Mouse (Mus musculus): ENCODE results near the gene Wfikkn1. TPM values are rescaled to one million over a fixed set of nuclear protein-coding genes. Genes with fewer than 3 reads are reported as not detected.

Wfikkn1 gene
- polyA plus RNA-seq, 1 experiment from 2014 or later: 0.47 TPM

- peaks cover 58% of the 10 kb centered on the region for H3K4me1 ChIP-seq (ENCODE audit: control insufficient read depth, insufficient read depth, low read length)
- ATAC-seq: no peak
Observed at GRCm38 (mm10) chr17:25833291-25833663, 47.4 kb downstream of the Wfikkn1 start, which contains the start of gene Stub1. Stub1 (minus strand) TSS chr17:25833404.

GRCm38 (mm10) chr17:25832436-25833290 lies 48.0 kb downstream of the Wfikkn1 start:
- Histone ChIP-seq H3K27ac (ENCODE audit: low read depth, low read length) (peak overlapping the region; percentile 82), H3K9ac (ENCODE audit: low read length) (peak overlapping the region; percentile 89), H3K4me2 (ENCODE audit: low read length) (peak overlapping the region; percentile 80), H3K4me3 (ENCODE audit: low read depth, low read length) (peak overlapping the region; percentile 86), H3K27me3 (replicated peaks; ENCODE audit: control insufficient read depth, insufficient read depth, low read length) (no peaks in the 10 kb centered on the region), H3K36me3 (ENCODE audit: control insufficient read depth, insufficient read depth, low read length) (peaks cover 42% of the 10 kb centered on the region), H3K9me3 (replicated peaks; ENCODE audit: control insufficient read depth, low read length) (no peaks in the 10 kb centered on the region), H3K4me1 (ENCODE audit: control insufficient read depth, insufficient read depth, low read length) (peaks cover 55% of the 10 kb centered on the region)
- under 1% methylated on average over 76 of the region's 77 CpGs for WGBS
- peak; percentile 99 for DNase-seq (ENCODE audit: low spot score)
- ATAC-seq: peak; percentile 93

More at GRCm38 (mm10) chr17:25833291-25833663, 47.4 kb downstream of the Wfikkn1 start, which contains the start of gene Stub1:
- DNase-seq (ENCODE audit: low spot score): peak; percentile 84
- under 1% methylated on average over 24 of the region's 24 CpGs for WGBS
- Histone ChIP-seq H3K4me3 (ENCODE audit: low read depth, low read length) (peak within 1 kb of the TSS; percentile 86), H3K27ac (ENCODE audit: low read depth, low read length) (peak within 1 kb of the TSS; percentile 82), H3K27me3 (replicated peaks; ENCODE audit: control insufficient read depth, insufficient read depth, low read length) (no peaks in the 10 kb centered on the region), H3K4me2 (ENCODE audit: low read length) (peak within 1 kb of the TSS; percentile 80), H3K9ac (ENCODE audit: low read length) (peak within 1 kb of the TSS; percentile 89), H3K9me3 (replicated peaks; ENCODE audit: control insufficient read depth, low read length) (no peaks in the 10 kb centered on the region), H3K36me3 (ENCODE audit: control insufficient read depth, insufficient read depth, low read length) (peaks cover 40% of the 10 kb centered on the region)

GRCm38 (mm10) chr17:25831451-25832281 lies 49.0 kb downstream of the Wfikkn1 start:
- peaks cover 48% of the 10 kb centered on the region for H3K4me1 ChIP-seq (ENCODE audit: control insufficient read depth, insufficient read depth, low read length)

GRCm38 (mm10) chr17:25830806-25831431 lies 49.7 kb downstream of the Wfikkn1 start:
- H3K9ac ChIP-seq (ENCODE audit: low read length): no peak overlapping the region
- no peaks in the 10 kb centered on the region for H3K9me3 ChIP-seq (replicated peaks; ENCODE audit: control insufficient read depth, low read length)
- no peaks in the 10 kb centered on the region for H3K27me3 ChIP-seq (replicated peaks; ENCODE audit: control insufficient read depth, insufficient read depth, low read length)
- no peak overlapping the region for H3K27ac ChIP-seq (ENCODE audit: low read depth, low read length)
- DNase-seq (ENCODE audit: low spot score) (no peak), ATAC-seq (no peak)
- no peak overlapping the region for H3K4me3 ChIP-seq (ENCODE audit: low read depth, low read length)
- peaks cover 42% of the 10 kb centered on the region for H3K4me1 ChIP-seq (ENCODE audit: control insufficient read depth, insufficient read depth, low read length)
- 90% methylated on average over 14 of the region's 14 CpGs for WGBS
- peak overlapping the region; percentile 80 for H3K4me2 ChIP-seq (ENCODE audit: low read length)
- peaks cover 59% of the 10 kb centered on the region for H3K36me3 ChIP-seq (ENCODE audit: control insufficient read depth, insufficient read depth, low read length)

More at GRCm38 (mm10) chr17:25831451-25832281, 49.0 kb downstream of the Wfikkn1 start:
- Histone ChIP-seq H3K4me3 (ENCODE audit: low read depth, low read length) (peak overlapping the region; percentile 86), H3K9ac (ENCODE audit: low read length) (peak overlapping the region; percentile 89), H3K9me3 (replicated peaks; ENCODE audit: control insufficient read depth, low read length) (no peaks in the 10 kb centered on the region), H3K27ac (ENCODE audit: low read depth, low read length) (peak overlapping the region; percentile 82; the same call in 1 of the 2 replicates), H3K4me2 (ENCODE audit: low read length) (peak overlapping the region; percentile 80), H3K36me3 (ENCODE audit: control insufficient read depth, insufficient read depth, low read length) (peaks cover 52% of the 10 kb centered on the region), H3K27me3 (replicated peaks; ENCODE audit: control insufficient read depth, insufficient read depth, low read length) (no peaks in the 10 kb centered on the region)
- ATAC-seq (no peak), DNase-seq (ENCODE audit: low spot score) (no peak)
- 63% methylated on average over 21 of the region's 21 CpGs for WGBS

- no peak overlapping the region for H3K27ac ChIP-seq (ENCODE audit: low read depth, low read length)
- no peak overlapping the region for H3K9ac ChIP-seq (ENCODE audit: low read length)
- H3K4me1 ChIP-seq (ENCODE audit: control insufficient read depth, insufficient read depth, low read length): peaks cover 41% of the 10 kb centered on the region
Observed at GRCm38 (mm10) chr17:25830200-25830753, 50.4 kb downstream of the Wfikkn1 start.

GRCm38 (mm10) chr17:25829558-25830017 lies 51.1 kb downstream of the Wfikkn1 start:
- peak overlapping the region; percentile 92 for H3K27ac ChIP-seq (ENCODE audit: low read depth, low read length)
- H3K9ac ChIP-seq (ENCODE audit: low read length): peak overlapping the region; percentile 88
- H3K27me3 ChIP-seq (replicated peaks; ENCODE audit: control insufficient read depth, insufficient read depth, low read length): no peaks in the 10 kb centered on the region
- H3K9me3 ChIP-seq (replicated peaks; ENCODE audit: control insufficient read depth, low read length): no peaks in the 10 kb centered on the region
- H3K36me3 ChIP-seq (ENCODE audit: control insufficient read depth, insufficient read depth, low read length): peaks cover 50% of the 10 kb centered on the region
- DNase-seq (ENCODE audit: low spot score) (no peak), ATAC-seq (no peak)
- peaks cover 38% of the 10 kb centered on the region for H3K4me1 ChIP-seq (ENCODE audit: control insufficient read depth, insufficient read depth, low read length)
- H3K4me3 ChIP-seq (ENCODE audit: low read depth, low read length): peak overlapping the region; percentile 61
- H3K4me2 ChIP-seq (ENCODE audit: low read length): peak overlapping the region; percentile 89
- WGBS: 37% methylated on average over 8 of the region's 8 CpGs

More at GRCm38 (mm10) chr17:25830200-25830753, 50.4 kb downstream of the Wfikkn1 start:
- 83% methylated on average over 4 of the region's 4 CpGs for WGBS
- DNase-seq (ENCODE audit: low spot score) (no peak), ATAC-seq (no peak)
- H3K9me3 ChIP-seq (replicated peaks; ENCODE audit: control insufficient read depth, low read length): no peaks in the 10 kb centered on the region
- no peaks in the 10 kb centered on the region for H3K27me3 ChIP-seq (replicated peaks; ENCODE audit: control insufficient read depth, insufficient read depth, low read length)
- H3K4me2 ChIP-seq (ENCODE audit: low read length): peak overlapping the region; percentile 89; the same call in 1 of the 2 replicates
- peaks cover 56% of the 10 kb centered on the region for H3K36me3 ChIP-seq (ENCODE audit: control insufficient read depth, insufficient read depth, low read length)
- H3K4me3 ChIP-seq (ENCODE audit: low read depth, low read length): no peak overlapping the region

GRCm38 (mm10) chr17:25828712-25829557 lies 51.7 kb downstream of the Wfikkn1 start, which contains the start of gene Jmjd8:
Jmjd8 (plus strand) TSS chr17:25828867.
- DNase-seq (ENCODE audit: low spot score) (peak; percentile 93), ATAC-seq (peak; percentile 56)
- H3K27me3 ChIP-seq (replicated peaks; ENCODE audit: control insufficient read depth, insufficient read depth, low read length): no peaks in the 10 kb centered on the region
- peak within 1 kb of the TSS; percentile 88 for H3K9ac ChIP-seq (ENCODE audit: low read length)
- H3K4me2 ChIP-seq (ENCODE audit: low read length): peak within 1 kb of the TSS; percentile 89
- H3K27ac ChIP-seq (ENCODE audit: low read depth, low read length): peak within 1 kb of the TSS; percentile 92
- 2% methylated on average over 32 of the region's 32 CpGs for WGBS
- peak within 1 kb of the TSS; percentile 61 for H3K4me3 ChIP-seq (ENCODE audit: low read depth, low read length)
- peaks cover 38% of the 10 kb centered on the region for H3K4me1 ChIP-seq (ENCODE audit: control insufficient read depth, insufficient read depth, low read length)
- H3K36me3 ChIP-seq (ENCODE audit: control insufficient read depth, insufficient read depth, low read length): peaks cover 50% of the 10 kb centered on the region
- H3K9me3 ChIP-seq (replicated peaks; ENCODE audit: control insufficient read depth, low read length): no peaks in the 10 kb centered on the region
